In the genomic region with DNA sequence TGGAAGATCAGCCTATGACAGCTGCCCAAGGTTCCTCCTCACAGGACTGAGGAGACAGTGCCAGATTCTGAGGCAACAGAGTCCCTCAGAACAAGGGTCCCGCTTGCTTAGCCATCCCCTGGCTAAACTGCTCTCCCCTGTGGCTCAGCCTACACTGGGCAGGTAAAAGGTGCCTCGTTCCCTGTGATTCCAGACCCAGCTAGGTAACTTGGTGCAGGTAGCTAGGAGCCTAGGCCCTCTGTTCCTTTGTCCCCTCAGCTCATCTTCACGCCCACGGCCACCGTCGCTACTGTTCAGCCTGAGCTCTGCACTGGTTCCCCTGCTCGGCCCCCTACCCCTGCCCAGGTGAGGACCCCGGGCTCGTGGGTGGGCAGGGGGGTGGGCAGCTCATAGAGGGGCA, we compare ENCODE assay signal across 9 mouse cellular contexts. TPM values are rescaled to one million over a fixed set of nuclear protein-coding genes. Genes with fewer than 3 reads are reported as not detected.
A peak's percentile ranks its signal among the peaks of the same experiment; 100 is the strongest.
DNase-seq lines count a peak whose midpoint lies in the region; ATAC-seq and TF ChIP-seq lines count a peak whose summit lies in the region.
"Had no signal": no experiment of that assay in that cellular context is flagged by ENCODE, and none has a peak within 500 bp of the region (broad histone marks: within the 10 kb centered on the region; RNA-seq: fewer than 3 reads in every experiment).

No protein-coding gene starts in this region.

- H3K4me2 ChIP-seq in forebrain, postnatal 0 days (ENCODE audit: low read depth) = no peak overlapping the region
- H3K4me2 ChIP-seq in neural tube, embryonic 12.5 days (replicated peaks) = 0 out of 2 replicates have a peak overlapping the region, but pooled peaks have one; percentile 55
- peak overlapping the region; percentile 61; the same call in 1 of the 2 replicates for H3K4me2 ChIP-seq in limb, embryonic 13.5 days (replicated peaks)
- no peak overlapping the region for H3K4me2 ChIP-seq in neural tube, embryonic 15.5 days

- H3K9me3 ChIP-seq in forebrain, embryonic 10.5 days = no peaks in the 10 kb centered on the region
- no peaks in the 10 kb centered on the region for H3K9me3 ChIP-seq in forebrain, postnatal 0 days (ENCODE audit: low read length)
- H3K9me3 ChIP-seq in neural tube, embryonic 12.5 days = no peaks in the 10 kb centered on the region
- H3K9me3 ChIP-seq in limb, embryonic 13.5 days = no peaks in the 10 kb centered on the region
- H3K9me3 ChIP-seq in neural tube, embryonic 15.5 days (replicated peaks) = no peaks in the 10 kb centered on the region
- H3K9me3 ChIP-seq: G1E had no signal

- TF ChIP-seq CTCF in forebrain, postnatal 0 days (IDR thresholded peaks at IDR 0.05; ENCODE audit: low read depth) = no peak

- ATAC-seq in forebrain, postnatal 0 days = no peak
- no peak for ATAC-seq in neural tube, embryonic 12.5 days (ENCODE audit: low FRiP score, low read depth)
- ATAC-seq in limb, embryonic 13.5 days (ENCODE audit: low FRiP score, low read depth) = no peak
- 0 out of 2 replicates have a peak, but pooled peaks have one; percentile 6 for ATAC-seq in neural tube, embryonic 15.5 days (ENCODE audit: low FRiP score)

- DNase-seq in forebrain, embryonic 10.5 days (ENCODE audit: extremely low spot score, low spot score) = no peak
- no peak for DNase-seq in forebrain, postnatal 0 days
- DNase-seq in neural tube, embryonic 10.5 days (ENCODE audit: extremely low spot score, low spot score) = no peak
- no peak for DNase-seq in ovary, postnatal 36 days (ENCODE audit: low spot score)
- DNase-seq in urinary bladder, postnatal 36 days (ENCODE audit: low spot score in 2 of 2) = no peak

- peaks cover 82% of the 10 kb centered on the region for H3K4me1 ChIP-seq in forebrain, embryonic 10.5 days
- H3K4me1 ChIP-seq in forebrain, postnatal 0 days (ENCODE audit: insufficient read depth) = peaks cover 11% of the 10 kb centered on the region
- peaks cover 40% of the 10 kb centered on the region for H3K4me1 ChIP-seq in neural tube, embryonic 12.5 days
- peaks cover 46% of the 10 kb centered on the region for H3K4me1 ChIP-seq in limb, embryonic 13.5 days
- peaks cover 38% of the 10 kb centered on the region for H3K4me1 ChIP-seq in neural tube, embryonic 15.5 days

- H3K9ac ChIP-seq in forebrain, postnatal 0 days = no peak overlapping the region
- no peak overlapping the region for H3K9ac ChIP-seq in neural tube, embryonic 12.5 days
- H3K9ac ChIP-seq in limb, embryonic 13.5 days = no peak overlapping the region
- peak overlapping the region; percentile 21; the same call in 1 of the 2 replicates for H3K9ac ChIP-seq in neural tube, embryonic 15.5 days (replicated peaks)

- WGBS in forebrain, embryonic 10.5 days = 74% methylated on average over 9 of the region's 9 CpGs
- 73% methylated on average over 9 of the region's 9 CpGs for WGBS in forebrain, postnatal 0 days
- WGBS in neural tube, embryonic 12.5 days = 79% methylated on average over 9 of the region's 9 CpGs
- WGBS in limb, embryonic 13.5 days = 75% methylated on average over 9 of the region's 9 CpGs
- WGBS in neural tube, embryonic 15.5 days = 79% methylated on average over 9 of the region's 9 CpGs

- H3K27me3 ChIP-seq in forebrain, embryonic 10.5 days (ENCODE audit: poor library complexity, severe bottlenecking) = peaks cover 46% of the 10 kb centered on the region
- no peaks in the 10 kb centered on the region for H3K27me3 ChIP-seq in forebrain, postnatal 0 days (ENCODE audit: insufficient read depth, low read length)
- H3K27me3 ChIP-seq in neural tube, embryonic 12.5 days (replicated peaks) = 0 out of 2 replicates have a peak, but pooled peaks cover 2% of the 10 kb centered on the region
- H3K27me3 ChIP-seq in limb, embryonic 13.5 days = no peaks in the 10 kb centered on the region
- H3K27me3 ChIP-seq in neural tube, embryonic 15.5 days (replicated peaks) = no peaks in the 10 kb centered on the region

- H3K27ac ChIP-seq in forebrain, embryonic 10.5 days = peak overlapping the region; percentile 87
- no peak overlapping the region for H3K27ac ChIP-seq in forebrain, postnatal 0 days (ENCODE audit: low read depth, low read length)
- H3K27ac ChIP-seq in neural tube, embryonic 12.5 days = no peak overlapping the region
- no peak overlapping the region for H3K27ac ChIP-seq in limb, embryonic 13.5 days
- 0 out of 2 replicates have a peak overlapping the region, but pooled peaks have one; percentile 10 for H3K27ac ChIP-seq in neural tube, embryonic 15.5 days (replicated peaks)

- H3K4me3 ChIP-seq in forebrain, embryonic 10.5 days = peak overlapping the region; percentile 50; the same call in 1 of the 2 replicates
- H3K4me3 ChIP-seq in forebrain, postnatal 0 days (ENCODE audit: low read depth, low read length) = no peak overlapping the region
- H3K4me3 ChIP-seq in neural tube, embryonic 12.5 days = no peak overlapping the region
- no peak overlapping the region for H3K4me3 ChIP-seq in limb, embryonic 13.5 days
- H3K4me3 ChIP-seq in neural tube, embryonic 15.5 days (replicated peaks) = no peak overlapping the region

- H3K36me3 ChIP-seq in forebrain, embryonic 10.5 days (replicated peaks) = no peaks in the 10 kb centered on the region
- H3K36me3 ChIP-seq in forebrain, postnatal 0 days (ENCODE audit: insufficient read depth) = peaks cover 21% of the 10 kb centered on the region
- H3K36me3 ChIP-seq in neural tube, embryonic 12.5 days = peaks cover 17% of the 10 kb centered on the region
- H3K36me3 ChIP-seq in limb, embryonic 13.5 days = peaks cover 16% of the 10 kb centered on the region
- peaks cover 39% of the 10 kb centered on the region for H3K36me3 ChIP-seq in neural tube, embryonic 15.5 days
- H3K36me3 ChIP-seq: G1E had no signal

RNA-seq across cellular contexts. Expression of a gene that starts 44.4 kb away (rescaled TPM):
- polyA plus RNA-seq in forebrain, embryonic 10.5 days (2016; fragmentation: Nextera tagmentation; extraction: Ambion mirVana) = 0.07 and 0.17 TPM in 2 replicates
- 0.52 and 0.92 TPM in 2 replicates for total RNA-seq in forebrain, postnatal 0 days (2014; rRNA removed)
- 0.05 and 0.16 TPM in 2 replicates for polyA plus RNA-seq in forebrain, postnatal 0 days (2015; fragmentation: Nextera tagmentation; extraction: Ambion mirVana)
- polyA plus RNA-seq in neural tube, embryonic 12.5 days (2016; fragmentation: Nextera tagmentation; extraction: Ambion mirVana) = 0.46 and 0.54 TPM in 2 replicates
- polyA plus RNA-seq in limb, embryonic 13.5 days (2015; fragmentation: Nextera tagmentation; extraction: Ambion mirVana) = 0.09 and 0.15 TPM in 2 replicates
- polyA plus RNA-seq in neural tube, embryonic 15.5 days (2015; fragmentation: Nextera tagmentation; extraction: Ambion mirVana) = 0.34 and 0.41 TPM in 2 replicates
- polyA plus RNA-seq: G1E had no signal

RNA-seq across cellular contexts. Expression of a gene that starts 56.3 kb away (rescaled TPM):
- 23.3 and 23.4 TPM in 2 replicates for polyA plus RNA-seq in forebrain, embryonic 10.5 days (2016; fragmentation: Nextera tagmentation; extraction: Ambion mirVana)
- 78.3 and 93.2 TPM in 2 replicates for total RNA-seq in forebrain, postnatal 0 days (2014; rRNA removed)
- polyA plus RNA-seq in forebrain, postnatal 0 days (2015; fragmentation: Nextera tagmentation; extraction: Ambion mirVana) = 52.4 and 56.3 TPM in 2 replicates
- polyA plus RNA-seq in neural tube, embryonic 12.5 days (2016; fragmentation: Nextera tagmentation; extraction: Ambion mirVana) = 163 and 167 TPM in 2 replicates
- polyA plus RNA-seq in limb, embryonic 13.5 days (2015; fragmentation: Nextera tagmentation; extraction: Ambion mirVana) = 35.7 and 45.4 TPM in 2 replicates
- 47.6 and 54.5 TPM in 2 replicates for polyA plus RNA-seq in neural tube, embryonic 15.5 days (2015; fragmentation: Nextera tagmentation; extraction: Ambion mirVana)

Comparison
In these comparisons a context has a peak if more than half of its experiments do, and no peak if none do; other contexts are left out.
1. H3K27ac ChIP-seq: peak in forebrain, embryonic 10.5 days (single experiment) and neural tube, embryonic 15.5 days (single experiment); none in forebrain, postnatal 0 days (single experiment), neural tube, embryonic 12.5 days (single experiment) and limb, embryonic 13.5 days (single experiment).
2. H3K4me2 ChIP-seq: peak in neural tube, embryonic 12.5 days (single experiment) and limb, embryonic 13.5 days (single experiment); none in forebrain, postnatal 0 days (single experiment) and neural tube, embryonic 15.5 days (single experiment).